Mouse (Mus musculus): ENCODE measurements around the gene Cyth1. TPM values are rescaled to one million over a fixed set of nuclear protein-coding genes. Genes with fewer than 3 reads are reported as not detected.

Cyth1 gene
- total RNA-seq, 2 experiments from 2014 or later: 6.8 to 11.2 TPM

DNA sequence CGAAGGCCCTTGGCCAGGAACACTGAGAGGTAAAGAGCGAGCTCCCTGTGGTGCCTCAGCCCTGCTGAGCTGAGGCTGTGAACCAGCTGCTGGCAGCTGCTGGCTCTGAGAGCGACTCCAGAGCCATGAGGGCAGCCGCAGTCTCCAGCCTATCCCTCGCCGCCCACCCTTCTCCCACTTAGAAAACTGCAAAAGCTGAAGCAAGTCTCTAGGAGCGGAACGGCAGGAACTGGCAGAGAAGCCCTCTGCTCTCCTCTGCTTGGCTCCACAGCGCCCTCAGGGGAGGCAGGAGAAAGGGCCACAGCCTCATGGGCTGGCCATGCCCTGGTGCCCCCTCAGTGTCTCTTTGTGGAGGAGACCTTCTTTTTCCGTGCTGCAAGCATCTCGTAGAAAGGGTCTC, 82.7 kb downstream of the Cyth1 start:
- no peak for ATAC-seq (replicated peaks; ENCODE audit: low FRiP score, low TSS enrichment, poor library complexity, severe bottlenecking)

GRCm38 (mm10) chr11:118164566-118164965, 83.8 kb downstream of the Cyth1 start:
- ATAC-seq (replicated peaks; ENCODE audit: low FRiP score, low TSS enrichment, poor library complexity, severe bottlenecking): no peak

DNA sequence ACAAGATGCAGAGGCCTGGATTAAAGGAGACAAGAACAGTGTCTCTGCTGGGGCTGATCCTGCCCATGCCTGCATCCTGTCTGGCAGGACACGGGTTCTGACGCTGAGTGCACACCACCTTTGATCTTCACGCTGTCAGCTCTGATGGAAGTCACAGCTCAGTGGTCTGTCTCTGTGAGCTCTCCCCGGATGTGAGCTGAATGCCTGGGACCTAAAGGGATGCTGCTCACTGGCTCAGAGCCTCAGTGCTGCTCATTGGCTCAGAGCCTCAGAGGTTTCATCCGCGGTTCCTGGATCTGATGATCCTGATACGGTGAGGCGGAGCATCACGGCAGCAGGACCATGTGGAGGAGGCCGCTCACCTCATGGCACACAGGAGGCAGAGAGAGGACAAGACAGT, 86.1 kb downstream of the Cyth1 start:
- ATAC-seq (replicated peaks; ENCODE audit: low FRiP score, low TSS enrichment, poor library complexity, severe bottlenecking): no peak

GRCm38 (mm10) chr11:118161240-118161639, 87.2 kb downstream of the Cyth1 start:
- ATAC-seq (replicated peaks; ENCODE audit: low FRiP score, low TSS enrichment, poor library complexity, severe bottlenecking): no peak

- ATAC-seq (replicated peaks; ENCODE audit: low FRiP score, low TSS enrichment, poor library complexity, severe bottlenecking): no peak
Observed at GRCm38 (mm10) chr11:118160763-118161162, 87.6 kb downstream of the Cyth1 start.

GRCm38 (mm10) chr11:118158753-118159152, 89.6 kb downstream of the Cyth1 start:
- ATAC-seq (replicated peaks; ENCODE audit: low FRiP score, low TSS enrichment, poor library complexity, severe bottlenecking): no peak

- ATAC-seq (replicated peaks; ENCODE audit: low FRiP score, low TSS enrichment, poor library complexity, severe bottlenecking): no peak
Observed at GRCm38 (mm10) chr11:118156480-118157060, 91.8 kb downstream of the Cyth1 start.

GRCm38 (mm10) chr11:118152964-118153363, 95.4 kb downstream of the Cyth1 start:
- no peak for ATAC-seq (replicated peaks; ENCODE audit: low FRiP score, low TSS enrichment, poor library complexity, severe bottlenecking)

DNA sequence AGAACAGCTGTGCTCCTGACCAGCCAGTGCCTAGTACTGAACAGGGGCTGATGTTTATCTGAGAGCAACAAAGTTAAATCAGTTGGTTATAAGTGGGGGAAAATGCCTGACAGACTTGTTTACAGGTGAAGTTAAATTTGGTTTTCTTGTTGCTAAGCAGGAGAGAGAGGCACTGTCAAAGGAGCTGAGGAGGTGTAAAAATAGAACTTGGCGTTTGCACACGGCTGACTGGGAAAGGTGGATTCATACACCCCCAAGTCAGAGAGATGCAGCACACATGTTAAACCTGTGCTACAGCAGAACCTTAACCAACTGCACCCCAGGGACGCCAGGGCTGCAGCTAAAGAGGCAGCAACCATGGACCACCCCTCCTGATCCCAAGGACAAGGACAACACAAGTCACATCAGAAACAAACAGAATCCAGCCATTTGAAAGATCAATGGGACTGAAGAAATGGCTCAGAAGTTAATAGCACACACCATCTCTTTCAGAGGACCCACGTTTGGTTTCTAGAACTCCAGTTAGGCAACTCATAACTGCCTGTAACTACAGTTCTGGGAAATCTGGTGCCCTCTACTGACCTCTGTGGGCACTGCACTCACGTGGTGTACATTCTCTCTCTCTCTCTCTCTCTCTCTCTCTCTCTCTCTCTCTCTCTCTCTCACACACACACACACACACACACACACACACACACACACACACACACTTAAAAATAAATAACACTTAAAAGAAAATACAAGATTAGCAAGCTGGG, 96.8 kb downstream of the Cyth1 start:
- ATAC-seq (replicated peaks; ENCODE audit: low FRiP score, low TSS enrichment, poor library complexity, severe bottlenecking): no peak

DNA sequence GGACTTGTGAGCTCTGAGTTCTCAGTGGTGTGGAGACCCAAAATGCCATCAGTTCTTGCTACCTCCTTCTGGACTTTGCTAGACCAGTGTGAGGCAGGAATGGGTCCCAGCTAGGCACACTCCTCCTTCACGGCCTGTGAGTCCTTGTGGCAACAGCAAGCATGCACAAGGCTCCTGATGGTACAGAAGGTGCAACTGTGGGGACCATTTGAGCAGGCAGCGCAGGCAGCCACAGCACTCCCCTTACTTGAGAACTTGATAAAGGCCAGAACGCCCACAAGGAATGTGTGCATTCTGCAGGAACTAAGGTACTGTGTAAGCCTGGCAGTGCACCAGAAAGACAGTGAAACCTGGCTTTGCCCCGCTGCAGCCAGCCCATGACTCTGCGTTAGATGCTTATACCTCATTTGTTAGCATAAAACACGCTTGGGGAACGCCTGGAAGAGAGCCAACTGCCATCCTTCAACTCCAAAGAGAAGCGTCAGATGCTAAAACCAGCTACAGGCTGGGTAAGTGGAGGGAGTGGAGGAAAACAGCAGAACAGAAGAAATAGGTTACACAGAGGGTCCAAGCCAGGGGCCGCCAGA, 98.2 kb downstream of the Cyth1 start:
- no peak for ATAC-seq (replicated peaks; ENCODE audit: low FRiP score, low TSS enrichment, poor library complexity, severe bottlenecking)

- ATAC-seq (replicated peaks; ENCODE audit: low FRiP score, low TSS enrichment, poor library complexity, severe bottlenecking): no peak
Observed at GRCm38 (mm10) chr11:118147877-118148637, 100.3 kb downstream of the Cyth1 start.

GRCm38 (mm10) chr11:118146446-118146845, 101.9 kb downstream of the Cyth1 start:
- no peak for ATAC-seq (replicated peaks; ENCODE audit: low FRiP score, low TSS enrichment, poor library complexity, severe bottlenecking)

DNA sequence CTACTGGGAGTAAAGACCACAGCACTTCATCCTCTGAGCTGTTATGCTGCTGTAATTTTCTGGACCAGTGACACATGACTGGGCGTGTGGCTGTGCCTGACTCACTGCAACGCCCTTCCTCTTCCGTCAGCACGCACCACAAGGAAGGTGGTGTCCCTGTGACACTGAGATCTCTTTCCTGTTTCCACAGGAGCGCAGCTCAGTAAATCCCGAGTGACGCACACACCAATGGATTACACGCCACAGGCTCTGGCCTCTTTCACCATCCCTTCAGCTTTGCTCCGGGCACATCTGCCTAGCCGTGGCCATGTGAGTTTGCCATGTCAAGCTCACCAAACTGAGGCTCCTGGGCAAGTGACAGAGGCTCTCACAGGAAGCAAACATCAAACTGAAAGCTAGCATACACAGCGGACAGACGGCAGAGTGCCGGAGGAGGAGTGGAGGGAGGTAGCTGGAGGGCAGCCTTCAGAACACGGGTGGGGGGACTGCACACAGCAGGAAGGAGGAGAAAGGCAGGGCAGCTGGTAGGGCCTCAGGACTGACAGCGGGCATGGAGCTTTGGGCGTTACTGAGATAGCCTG, 102.5 kb downstream of the Cyth1 start:
- ATAC-seq (replicated peaks; ENCODE audit: low FRiP score, low TSS enrichment, poor library complexity, severe bottlenecking): peak; percentile 78

DNA sequence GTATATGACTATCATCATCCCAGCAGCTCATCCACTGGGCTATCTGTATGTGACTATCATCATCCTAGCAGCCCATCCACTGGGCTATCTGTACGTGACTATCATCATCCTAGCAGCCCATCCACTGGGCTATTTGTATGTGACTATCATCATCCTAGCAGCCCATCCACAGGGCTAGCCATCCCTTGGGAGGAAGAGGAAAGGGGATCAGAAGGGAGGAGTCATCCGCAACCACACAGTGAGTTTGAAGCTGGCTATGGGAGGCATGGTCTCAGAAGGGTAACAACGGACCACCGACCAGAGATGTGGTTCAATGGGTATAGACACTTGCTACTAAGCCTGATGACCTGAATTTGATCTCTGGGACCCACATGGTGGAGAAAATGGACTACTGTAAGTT, 103.3 kb downstream of the Cyth1 start:
- ATAC-seq (replicated peaks; ENCODE audit: low FRiP score, low TSS enrichment, poor library complexity, severe bottlenecking): no peak

GRCm38 (mm10) chr11:118143731-118144130, 104.7 kb downstream of the Cyth1 start:
- ATAC-seq (replicated peaks; ENCODE audit: low FRiP score, low TSS enrichment, poor library complexity, severe bottlenecking): no peak

- no peak for ATAC-seq (replicated peaks; ENCODE audit: low FRiP score, low TSS enrichment, poor library complexity, severe bottlenecking)
Observed at GRCm38 (mm10) chr11:118142547-118143165, 105.7 kb downstream of the Cyth1 start.

DNA sequence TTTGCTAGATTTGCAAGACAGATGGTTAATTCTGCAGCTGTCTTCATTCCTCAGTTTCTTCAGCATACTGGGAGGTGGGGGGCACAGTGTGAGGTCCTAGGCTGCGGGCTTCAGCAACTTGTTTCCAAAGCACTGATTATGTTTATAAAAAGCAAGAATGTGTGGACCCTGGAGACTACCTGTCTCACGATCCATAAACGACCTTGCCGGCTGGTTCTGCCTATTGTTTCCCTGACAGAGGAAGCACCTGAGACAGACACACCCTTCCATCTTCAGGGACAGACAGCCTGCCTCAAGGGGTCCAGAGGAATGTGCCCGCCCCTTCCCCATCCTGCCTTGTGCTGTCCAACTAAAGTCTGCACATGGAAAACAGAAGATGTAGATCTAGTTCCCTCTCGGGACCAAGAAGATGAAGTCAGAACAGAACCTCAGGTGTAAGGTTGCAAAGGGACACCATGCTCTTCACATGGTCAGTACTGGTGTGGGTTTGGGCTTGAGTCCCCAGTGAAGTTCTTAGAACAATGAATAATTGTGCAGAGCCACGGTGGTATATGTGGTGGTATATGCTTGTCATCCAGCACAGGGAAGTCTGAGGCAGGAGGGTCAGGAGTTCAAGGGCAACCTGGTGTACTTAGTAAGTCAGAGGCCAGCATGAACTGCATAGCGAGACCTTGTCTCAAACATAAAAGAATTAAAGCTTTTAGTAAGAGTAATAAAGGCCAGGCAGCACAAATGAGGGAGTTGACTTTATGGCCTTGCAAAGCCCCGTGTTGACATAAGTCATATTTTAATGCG, 107.4 kb downstream of the Cyth1 start:
- no peak for ATAC-seq (replicated peaks; ENCODE audit: low FRiP score, low TSS enrichment, poor library complexity, severe bottlenecking)

- ATAC-seq (replicated peaks; ENCODE audit: low FRiP score, low TSS enrichment, poor library complexity, severe bottlenecking): no peak
Observed at GRCm38 (mm10) chr11:118138347-118138746, 110.0 kb downstream of the Cyth1 start.

GRCm38 (mm10) chr11:118136172-118136632, 112.2 kb downstream of the Cyth1 start:
- ATAC-seq (replicated peaks; ENCODE audit: low FRiP score, low TSS enrichment, poor library complexity, severe bottlenecking): no peak
